Mouse (Mus musculus) forebrain, embryonic 14.5 days (tissue): ENCODE measurements around the gene Adarb1. TPM values are rescaled to one million over a fixed set of nuclear protein-coding genes. Genes with fewer than 3 reads are reported as not detected.

Experiments used
- ATAC-seq: fragments of 200-750 bp; cut with Nextera tagmentation; 2 replicates; pipeline ENCODE4 v1.8.0; 2017; ENCODE audit warnings: mild to moderate bottlenecking, moderate library complexity
- DNase-seq: peaks from one replicate; pipeline ENCODE4 v3.0.0-alpha.2; 2015; ENCODE audit warnings: low spot score
- H3K27ac ChIP-seq: fragments of 300-500 bp; sonication (generic); 2 replicates; pipeline ENCODE4 v1.5.1; 2014; ENCODE audit warnings: low read depth, mild to moderate bottlenecking, control low read depth, low read length, moderate library complexity
- H3K27me3 ChIP-seq: fragments of 300-500 bp; sonication (generic); replicated peaks from 2 replicates; pipeline ENCODE4 v1.6.1; 2014; ENCODE audit warnings: low read length, control low read depth, mixed read lengths; ENCODE audit not compliant: control insufficient read depth, insufficient read depth
- H3K36me3 ChIP-seq: fragments of 300-500 bp; sonication (generic); 2 replicates; pipeline ENCODE4 v1.6.1; 2014; ENCODE audit warnings: low read length, control low read depth; ENCODE audit not compliant: control insufficient read depth, insufficient read depth
- H3K4me1 ChIP-seq: fragments of 300-500 bp; sonication (generic); 2 replicates; pipeline ENCODE4 v1.6.1; 2014; ENCODE audit warnings: antibody characterized with exemption, low read length, control low read depth; ENCODE audit not compliant: control insufficient read depth, insufficient read depth
- H3K4me2 ChIP-seq: fragments of 300-500 bp; sonication (generic); 2 replicates; pipeline ENCODE4 v1.6.1; 2014; ENCODE audit warnings: mild to moderate bottlenecking, control low read depth, low read length
- H3K4me3 ChIP-seq: fragments of 300-500 bp; sonication (generic); 2 replicates; pipeline ENCODE4 v1.5.1; 2014; ENCODE audit warnings: low read depth, low read length, control low read depth
- H3K9ac ChIP-seq: fragments of 300-500 bp; sonication (generic); 2 replicates; pipeline ENCODE4 v1.6.1; 2014; ENCODE audit warnings: mild to moderate bottlenecking, low read length, control low read depth, moderate library complexity
- H3K9me3 ChIP-seq: fragments of 300-500 bp; sonication (generic); replicated peaks from 2 replicates; pipeline ENCODE4 v1.6.1; 2016; ENCODE audit warnings: low read length, control low read depth, mixed read lengths; ENCODE audit not compliant: control insufficient read depth
- WGBS: fragments of 180-500 bp; shearing (Covaris S2); extraction: QIAGEN DNeasy Blood & Tissue Kit; methylation state at CpG from one replicate; pipeline ENCODE4 v1.1.7; 2014; 5-methylcytosine and 5-hydroxymethylcytosine counted together
- polyA plus RNA-seq: library from polyadenylated mRNA; unstranded; fragments of >200 nt; fragmentation: Nextera tagmentation; extraction: Ambion mirVana; gene quantifications from 2 replicates; pipeline ENCODE4 v1.2.1, GENCODE M21; 2014

Adarb1 gene
- polyA plus RNA-seq, 1 experiment from 2014 or later = 7.8 TPM

DNA sequence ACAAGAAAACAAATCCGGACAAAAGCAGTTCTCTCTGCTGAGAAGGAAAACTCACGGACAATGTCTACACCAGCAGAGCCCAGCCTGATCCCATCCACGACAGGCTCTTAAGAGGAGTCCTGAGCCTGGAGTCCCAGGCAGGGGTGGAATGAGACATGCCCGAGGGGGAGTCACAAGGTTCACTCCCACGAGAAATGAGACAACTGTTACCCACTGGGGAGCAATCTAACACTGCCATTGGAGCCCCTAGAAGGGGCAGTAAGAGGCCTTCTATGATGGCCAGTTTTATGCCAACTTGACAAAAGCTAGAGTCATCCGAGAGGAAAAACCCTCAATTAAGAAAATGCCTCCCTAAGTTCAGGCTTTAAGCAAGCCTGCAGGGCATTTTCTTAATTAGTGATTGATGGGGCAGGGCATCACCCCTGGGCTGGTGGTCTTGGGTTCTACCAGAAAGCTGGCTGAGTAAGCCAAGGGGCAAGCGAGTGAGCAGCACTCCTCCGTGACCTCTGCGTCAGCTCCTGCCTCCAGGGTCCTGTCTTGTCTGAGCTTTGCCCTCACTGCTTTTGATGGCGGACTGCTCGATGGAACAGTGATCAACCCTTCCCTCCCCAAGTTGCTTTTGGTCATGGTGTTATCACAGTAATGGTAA is 88.5 kb downstream of the Adarb1 start:
- Histone ChIP-seq H3K9me3 (no peaks in the 10 kb centered on the region), H3K4me1 (no peaks in the 10 kb centered on the region), H3K4me2 (no peak overlapping the region), H3K36me3 (no peaks in the 10 kb centered on the region), H3K27me3 (no peaks in the 10 kb centered on the region), H3K9ac (no peak overlapping the region), H3K4me3 (no peak overlapping the region), H3K27ac (no peak overlapping the region)
- no peak for ATAC-seq
- 61% methylated on average over 11 of the region's 11 CpGs for WGBS
- DNase-seq = no peak

- Histone ChIP-seq H3K4me1 (no peaks in the 10 kb centered on the region), H3K27ac (peak overlapping the region; percentile 30; the same call in 1 of the 2 replicates), H3K9ac (no peak overlapping the region), H3K27me3 (no peaks in the 10 kb centered on the region), H3K4me3 (no peak overlapping the region), H3K9me3 (no peaks in the 10 kb centered on the region), H3K36me3 (no peaks in the 10 kb centered on the region), H3K4me2 (no peak overlapping the region)
- DNase-seq (peak; percentile 48), ATAC-seq (no peak)
- 71% methylated on average over 6 of the region's 6 CpGs for WGBS
These were observed 93.4 kb downstream of the Adarb1 start for GRCm38 (mm10) chr10:77324716-77325115.

- Histone ChIP-seq H3K9ac (no peak overlapping the region), H3K4me1 (no peaks in the 10 kb centered on the region), H3K9me3 (no peaks in the 10 kb centered on the region), H3K27ac (no peak overlapping the region), H3K4me2 (no peak overlapping the region), H3K27me3 (no peaks in the 10 kb centered on the region), H3K4me3 (no peak overlapping the region), H3K36me3 (no peaks in the 10 kb centered on the region)
- ATAC-seq (no peak), DNase-seq (no peak)
- 89% methylated on average over 8 of the region's 8 CpGs for WGBS
These were observed 96.5 kb downstream of the Adarb1 start for GRCm38 (mm10) chr10:77321611-77322010.

DNA sequence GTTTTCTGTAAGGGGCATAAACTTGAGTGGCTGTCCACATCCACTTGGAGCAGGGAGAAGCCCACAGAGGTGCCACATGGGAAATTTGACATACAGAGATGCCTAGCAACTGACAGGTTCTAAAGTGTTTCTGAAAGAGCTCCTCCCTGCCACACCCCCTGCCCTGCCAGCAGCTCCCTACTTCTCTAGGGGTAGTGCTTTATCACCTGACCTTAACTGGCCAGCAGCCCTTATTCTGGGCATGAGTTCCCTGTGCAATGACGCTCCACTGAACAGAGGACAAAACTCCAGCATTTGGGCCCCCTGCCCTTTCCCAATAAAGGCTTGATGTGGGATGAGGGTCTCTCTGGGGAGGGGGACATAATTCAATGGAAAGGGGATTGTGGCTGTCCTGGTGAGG is 97.1 kb downstream of the Adarb1 start:
- H3K9me3 ChIP-seq = no peaks in the 10 kb centered on the region
- no peak for DNase-seq
- no peaks in the 10 kb centered on the region for H3K27me3 ChIP-seq
- H3K9ac ChIP-seq = no peak overlapping the region
- H3K36me3 ChIP-seq = no peaks in the 10 kb centered on the region
- WGBS = 71% methylated on average over 1 of the region's 1 CpGs
- no peak overlapping the region for H3K27ac ChIP-seq
- H3K4me3 ChIP-seq = no peak overlapping the region
- no peak overlapping the region for H3K4me2 ChIP-seq
- no peaks in the 10 kb centered on the region for H3K4me1 ChIP-seq
- no peak for ATAC-seq

- no peaks in the 10 kb centered on the region for H3K27me3 ChIP-seq
- no peak overlapping the region for H3K4me3 ChIP-seq
- H3K27ac ChIP-seq = no peak overlapping the region; the same call in 1 of the 2 replicates
- no peaks in the 10 kb centered on the region for H3K9me3 ChIP-seq
- H3K4me2 ChIP-seq = no peak overlapping the region
- ATAC-seq = no peak; the same call in 1 of the 2 replicates
- 76% methylated on average over 2 of the region's 2 CpGs for WGBS
- H3K4me1 ChIP-seq = no peaks in the 10 kb centered on the region
- peaks cover 4% of the 10 kb centered on the region; the same call in 1 of the 2 replicates for H3K36me3 ChIP-seq
- H3K9ac ChIP-seq = no peak overlapping the region
- peak; percentile 40 for DNase-seq
These were observed 102.4 kb downstream of the Adarb1 start for GRCm38 (mm10) chr10:77315682-77316081.

DNA sequence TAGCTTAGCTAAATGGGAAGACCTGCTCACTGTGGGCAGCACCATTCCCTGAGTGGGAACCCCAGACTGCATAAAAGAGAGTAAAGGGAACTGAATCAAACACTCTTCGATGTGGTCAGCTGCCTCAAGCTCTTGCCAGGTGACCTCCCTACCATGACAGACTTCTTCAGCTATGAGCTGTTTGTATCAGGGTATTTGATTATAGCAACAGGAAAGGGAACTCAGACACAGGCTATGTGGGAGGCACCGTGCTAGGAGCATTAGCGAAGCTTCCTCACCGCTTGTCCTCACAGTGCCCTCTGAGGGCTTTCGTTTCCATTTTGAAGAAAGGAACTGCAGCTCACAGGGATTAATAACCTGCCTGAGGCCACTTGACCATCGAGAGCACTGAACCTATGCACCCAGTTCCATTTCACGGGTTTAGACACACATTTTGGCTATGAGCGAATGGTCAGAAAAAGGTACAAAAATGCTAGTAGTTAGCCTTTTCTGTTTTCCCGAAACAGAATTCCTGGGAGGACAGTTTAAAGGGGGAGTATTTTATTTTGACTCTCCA is 103.3 kb downstream of the Adarb1 start:
- H3K9ac ChIP-seq = no peak overlapping the region
- H3K9me3 ChIP-seq = no peaks in the 10 kb centered on the region
- no peak for ATAC-seq
- peaks cover 7% of the 10 kb centered on the region; the same call in 1 of the 2 replicates for H3K36me3 ChIP-seq
- WGBS = 88% methylated on average over 9 of the region's 9 CpGs
- no peak overlapping the region for H3K27ac ChIP-seq
- DNase-seq = no peak
- no peaks in the 10 kb centered on the region for H3K27me3 ChIP-seq
- H3K4me1 ChIP-seq = no peaks in the 10 kb centered on the region
- H3K4me3 ChIP-seq = no peak overlapping the region
- no peak overlapping the region for H3K4me2 ChIP-seq

GRCm38 (mm10) chr10:77308978-77309377 is 109.1 kb downstream of the Adarb1 start:
- Histone ChIP-seq H3K27me3 (no peaks in the 10 kb centered on the region), H3K4me1 (no peaks in the 10 kb centered on the region), H3K4me3 (no peak overlapping the region), H3K27ac (no peak overlapping the region), H3K9me3 (no peaks in the 10 kb centered on the region), H3K9ac (no peak overlapping the region), H3K36me3 (peaks cover 7% of the 10 kb centered on the region; the same call in 1 of the 2 replicates), H3K4me2 (no peak overlapping the region)
- no peak for ATAC-seq
- DNase-seq = no peak
- 77% methylated on average over 10 of the region's 10 CpGs for WGBS

DNA sequence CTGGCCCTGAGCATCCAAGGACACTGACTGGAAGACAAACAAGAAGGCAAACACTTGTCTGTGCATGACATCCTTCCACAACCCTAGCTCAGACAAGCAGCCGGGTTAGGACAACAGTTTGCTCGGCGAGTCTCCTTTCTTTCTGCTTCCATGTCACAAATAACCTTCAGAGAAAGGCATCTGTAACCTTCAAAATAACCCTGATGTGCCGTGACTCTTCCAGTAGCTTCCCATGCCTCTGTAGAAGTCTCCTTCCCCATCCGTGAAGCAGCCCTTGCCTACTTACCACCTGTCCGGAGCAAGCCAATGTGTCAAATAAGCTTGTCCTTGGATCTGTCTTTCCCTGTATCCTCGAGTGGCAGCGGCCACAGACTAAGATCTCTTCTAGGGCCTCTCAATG is 112.3 kb downstream of the Adarb1 start:
- Histone ChIP-seq H3K27ac (no peak overlapping the region), H3K9me3 (no peaks in the 10 kb centered on the region), H3K4me2 (no peak overlapping the region), H3K4me1 (no peaks in the 10 kb centered on the region), H3K36me3 (peaks cover 7% of the 10 kb centered on the region), H3K4me3 (no peak overlapping the region), H3K9ac (no peak overlapping the region), H3K27me3 (no peaks in the 10 kb centered on the region)
- WGBS = 83% methylated on average over 8 of the region's 8 CpGs
- DNase-seq (no peak), ATAC-seq (no peak)

DNA sequence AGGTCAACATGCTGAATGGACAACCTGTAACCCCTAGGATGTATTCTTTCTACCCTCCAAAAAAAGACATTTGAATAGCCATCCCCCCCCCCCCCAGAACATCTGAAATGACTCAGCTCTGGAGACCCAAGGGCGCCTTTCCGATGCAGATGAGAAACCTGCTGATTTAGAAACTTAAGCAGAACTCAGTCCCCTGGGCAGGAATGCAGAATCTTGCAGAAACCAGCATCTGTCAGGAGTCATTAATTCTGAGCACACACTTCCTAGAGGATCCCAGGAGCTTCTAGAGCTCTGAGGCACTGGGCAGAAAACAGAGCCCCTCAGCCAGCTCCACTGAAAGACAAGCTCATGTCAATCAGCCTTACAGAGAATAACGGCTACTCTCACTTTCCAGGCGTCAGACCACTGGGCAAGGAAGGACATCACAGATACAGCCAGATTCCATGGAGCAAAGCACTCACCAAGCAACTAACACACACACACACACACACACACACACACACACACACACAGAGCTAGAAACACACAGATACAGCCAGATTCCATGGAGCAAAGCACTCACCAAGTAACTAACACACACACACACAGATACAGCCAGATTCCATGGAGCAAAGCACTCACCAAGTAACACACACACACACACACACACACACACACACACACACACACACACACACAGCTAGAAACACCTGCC is 113.1 kb downstream of the Adarb1 start:
- Histone ChIP-seq H3K27ac (no peak overlapping the region), H3K9me3 (no peaks in the 10 kb centered on the region), H3K27me3 (no peaks in the 10 kb centered on the region), H3K36me3 (peaks cover 4% of the 10 kb centered on the region; the same call in 1 of the 2 replicates), H3K4me3 (no peak overlapping the region), H3K4me2 (no peak overlapping the region), H3K4me1 (no peaks in the 10 kb centered on the region), H3K9ac (no peak overlapping the region)
- ATAC-seq (no peak), DNase-seq (peak; percentile 5)
- 43% methylated on average over 4 of the region's 4 CpGs for WGBS
